Mouse (Mus musculus): ENCODE results near the gene Ccnd2.

Ccnd2 gene

GRCm38 (mm10) chr6:127108368-127109060 is 43.5 kb downstream of the Ccnd2 start:
- DNase-seq (ENCODE audit: low spot score in 2 of 2) = no peak

GRCm38 (mm10) chr6:127107413-127107812 is 44.6 kb downstream of the Ccnd2 start:
- DNase-seq (ENCODE audit: low spot score in 2 of 2) = no peak

GRCm38 (mm10) chr6:127106726-127107125 is 45.3 kb downstream of the Ccnd2 start:
- no peak for DNase-seq (ENCODE audit: low spot score in 2 of 2)

GRCm38 (mm10) chr6:127106189-127106588 is 45.8 kb downstream of the Ccnd2 start:
- no peak for DNase-seq (ENCODE audit: low spot score in 2 of 2)

- peak in 1 of 2 experiments; percentile 12 for DNase-seq (ENCODE audit: low spot score in 2 of 2)
Observed at GRCm38 (mm10) chr6:127105107-127105506, 46.9 kb downstream of the Ccnd2 start.

- DNase-seq (ENCODE audit: low spot score in 2 of 2) = no peak
Observed at GRCm38 (mm10) chr6:127104396-127105029, 47.5 kb downstream of the Ccnd2 start.

- DNase-seq (ENCODE audit: low spot score in 2 of 2) = no peak
Observed at GRCm38 (mm10) chr6:127103506-127104275, 48.3 kb downstream of the Ccnd2 start.

- no peak for DNase-seq (ENCODE audit: low spot score in 2 of 2)
Observed at GRCm38 (mm10) chr6:127094565-127094964, 57.4 kb downstream of the Ccnd2 start.

GRCm38 (mm10) chr6:127086739-127087138 is 65.3 kb downstream of the Ccnd2 start:
- no peak for DNase-seq (ENCODE audit: low spot score in 2 of 2)

GRCm38 (mm10) chr6:127081820-127082219 is 70.2 kb downstream of the Ccnd2 start:
- no peak for DNase-seq (ENCODE audit: low spot score in 2 of 2)

GRCm38 (mm10) chr6:127079867-127080731 is 71.9 kb downstream of the Ccnd2 start:
- DNase-seq (ENCODE audit: low spot score in 2 of 2) = no peak
